ENCODE assay signal across 15 mouse cellular contexts in the genomic region with DNA sequence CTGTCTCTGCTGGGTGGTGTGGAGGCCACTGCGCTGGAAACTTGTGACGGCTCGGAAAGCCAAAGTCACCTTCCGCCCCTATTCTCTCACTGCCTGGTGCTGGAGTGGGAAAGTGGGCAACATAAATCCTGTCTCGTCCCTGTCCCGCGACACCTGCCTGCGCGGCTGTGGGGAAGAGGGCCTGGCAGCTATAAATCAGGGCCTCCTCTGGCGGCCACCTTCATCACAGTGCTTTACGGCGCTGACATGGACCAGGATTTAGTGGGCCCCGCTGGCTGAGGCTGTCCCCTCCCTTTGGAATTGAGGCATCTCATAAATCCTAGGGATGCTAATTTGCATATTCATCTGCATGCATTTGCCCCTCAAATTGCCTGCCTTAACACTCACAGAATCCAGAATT.
"Had no signal": no experiment of that assay in that cellular context is flagged by ENCODE, and none has a peak within 500 bp of the region (broad histone marks: within the 10 kb centered on the region; RNA-seq: fewer than 3 reads in every experiment).

No protein-coding gene starts in this region.

- H3K27ac ChIP-seq: kidney, embryonic 15.5 days; liver, embryonic 15.5 days; midbrain, embryonic 15.5 days; stomach, postnatal 0 days had no signal

- H3K36me3 ChIP-seq: kidney, embryonic 15.5 days; liver, embryonic 15.5 days; midbrain, embryonic 15.5 days had no signal

- H3K9me3 ChIP-seq: kidney, embryonic 15.5 days; liver, embryonic 15.5 days; midbrain, embryonic 15.5 days had no signal

- H3K9ac ChIP-seq: kidney, embryonic 15.5 days; liver, embryonic 15.5 days; midbrain, embryonic 15.5 days had no signal

- H3K4me1 ChIP-seq: liver, embryonic 15.5 days; midbrain, embryonic 15.5 days had no signal

- H3K4me2 ChIP-seq: kidney, embryonic 15.5 days; liver, embryonic 11.5 days; liver, embryonic 15.5 days; midbrain, embryonic 11.5 days; midbrain, embryonic 15.5 days had no signal

- H3K27me3 ChIP-seq: midbrain, embryonic 15.5 days had no signal

- DNase-seq: kidney, adult 2 months; kidney, postnatal 14 days; left cerebral cortex, postnatal 4 days; lung, adult 2 months; lung, postnatal 4 days; right cerebral cortex, adult 18-20 months; right cerebral cortex, postnatal 25 days; thymus, postnatal 4 days had no signal

- H3K4me3 ChIP-seq: kidney, embryonic 15.5 days; liver, embryonic 15.5 days; midbrain, embryonic 15.5 days had no signal

- ATAC-seq: lung, postnatal 0 days; midbrain, embryonic 15.5 days had no signal
